Mouse (Mus musculus): ENCODE results near the gene Lyz2. TPM values are rescaled to one million over a fixed set of nuclear protein-coding genes. Genes with fewer than 3 reads are reported as not detected.
"Not testable (repeated sequence)": the region's sequence is repeated elsewhere in the genome, so short reads cannot be mapped to it uniquely, and the experiment has no call there.

Lyz2 gene
- total RNA-seq, 2 experiments from 2014 or later: 145 to 223 TPM

DNA sequence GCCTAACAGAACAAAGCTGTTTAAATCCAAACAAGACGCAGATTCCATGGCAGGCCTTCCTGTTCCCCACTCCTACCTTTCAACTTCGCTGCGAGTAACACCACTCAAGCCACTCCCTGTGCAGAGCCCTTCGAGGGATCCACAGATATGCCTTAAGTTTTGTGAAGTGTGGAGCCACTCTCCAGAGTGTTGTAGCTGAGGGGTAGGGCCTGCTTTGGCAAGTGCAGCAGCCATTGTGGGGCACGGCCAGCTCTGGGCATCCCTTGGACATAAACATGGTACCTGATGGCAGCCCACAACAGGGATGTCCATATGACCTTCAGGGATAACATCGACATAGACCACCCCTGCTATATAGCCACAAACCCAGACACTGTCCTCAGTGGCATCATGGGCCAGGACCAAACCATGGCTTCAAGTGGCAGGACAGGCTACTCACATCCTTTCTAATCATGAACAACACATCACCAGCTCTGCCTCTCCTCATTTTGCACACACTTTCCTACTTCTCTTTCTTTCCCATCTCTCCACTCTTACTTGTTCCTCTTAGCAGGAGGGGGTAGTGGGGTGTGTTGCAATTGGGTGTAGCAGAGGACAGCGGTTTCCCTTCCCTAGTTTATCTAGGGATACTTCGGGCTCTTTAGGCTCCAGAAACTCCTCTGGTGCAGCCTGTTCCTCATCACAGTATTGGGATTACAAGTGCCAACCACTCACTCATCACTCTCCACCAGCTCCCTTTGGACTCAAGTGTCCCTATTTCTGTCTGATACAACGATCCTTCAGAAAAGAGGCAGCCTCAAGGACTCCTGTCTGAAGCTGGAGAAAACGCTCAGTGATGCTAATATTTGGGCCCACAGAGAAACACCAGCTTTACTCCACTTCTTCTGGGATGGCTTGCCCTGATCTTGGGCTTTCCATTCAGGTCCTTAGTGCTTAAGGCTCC lies 2.7 kb upstream of the Lyz2 start:
- DNase-seq: peak in 1 of 2 experiments; percentile 45

DNA sequence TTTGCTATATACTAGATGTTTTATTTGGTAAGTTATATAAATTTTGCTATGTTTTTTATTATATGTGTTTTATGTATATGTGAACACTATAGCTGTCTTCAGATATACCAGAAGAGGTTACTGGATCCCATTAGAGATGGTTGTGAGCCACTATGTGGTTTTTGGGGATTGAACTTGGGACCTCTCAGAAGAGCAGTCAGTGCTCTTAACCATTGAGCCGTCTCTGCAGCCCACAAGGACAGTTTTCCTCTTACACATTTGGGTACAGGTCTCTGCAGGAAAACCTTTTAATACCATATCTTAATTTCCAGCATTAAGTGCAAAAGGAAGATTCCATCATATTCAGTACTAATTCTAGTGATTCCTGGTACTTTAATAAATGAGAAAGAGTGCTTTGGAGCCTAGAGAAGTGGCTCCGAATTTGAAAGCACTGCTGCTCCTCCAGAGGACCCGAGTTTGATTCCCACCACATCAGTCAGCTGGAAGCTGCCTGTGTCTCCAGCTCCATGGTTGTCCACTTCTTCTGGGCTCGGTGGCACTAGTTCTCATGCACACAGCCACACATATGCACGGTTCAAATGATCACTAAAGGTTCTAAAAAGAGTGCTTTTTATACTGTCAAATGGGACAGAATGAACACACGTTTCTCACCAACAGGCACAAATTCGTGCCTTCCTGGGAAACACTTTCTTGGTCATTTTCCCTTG lies 1.9 kb upstream of the Lyz2 start:
- DNase-seq: no peak

DNA sequence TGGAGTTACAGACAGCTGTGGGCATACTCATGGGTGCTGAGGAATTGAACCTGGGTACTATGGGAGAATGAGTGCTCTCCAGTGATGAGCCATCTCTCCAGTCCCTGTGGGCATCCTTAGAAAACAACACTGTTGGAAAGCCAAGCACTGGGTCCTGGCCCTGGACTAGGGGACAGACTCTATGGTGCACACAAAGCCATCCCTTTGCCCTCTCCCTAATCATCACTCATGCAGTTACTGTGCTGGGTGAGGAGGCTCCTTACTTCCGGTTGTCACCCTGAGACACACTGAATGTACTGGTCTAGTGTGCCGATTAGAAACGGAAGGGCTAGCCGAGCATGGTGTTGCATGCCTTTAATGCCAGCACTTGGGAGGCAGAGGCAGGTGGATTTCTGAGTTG lies 1.1 kb upstream of the Lyz2 start:
- DNase-seq: not testable (repeated sequence)

DNA sequence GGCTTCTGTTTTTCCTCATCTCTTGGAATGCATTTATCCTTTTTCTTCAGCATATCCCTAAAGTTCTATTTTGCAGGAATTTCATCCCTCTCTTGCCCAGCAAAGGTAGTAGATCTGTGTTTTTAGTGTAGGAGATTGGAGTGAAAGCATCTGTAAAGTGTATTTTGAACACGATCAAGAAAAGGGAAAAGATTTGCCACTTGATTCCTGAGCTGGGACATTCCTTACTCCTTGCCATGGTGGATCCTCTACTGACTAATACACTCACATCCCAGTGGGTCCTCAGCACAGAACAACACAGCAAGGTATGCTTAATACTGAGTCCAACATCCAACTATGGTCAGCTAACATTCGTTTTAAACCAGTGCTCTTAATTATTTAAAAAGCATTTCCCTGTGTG lies 430 bp upstream of the Lyz2 start:
- no peak for DNase-seq

DNA sequence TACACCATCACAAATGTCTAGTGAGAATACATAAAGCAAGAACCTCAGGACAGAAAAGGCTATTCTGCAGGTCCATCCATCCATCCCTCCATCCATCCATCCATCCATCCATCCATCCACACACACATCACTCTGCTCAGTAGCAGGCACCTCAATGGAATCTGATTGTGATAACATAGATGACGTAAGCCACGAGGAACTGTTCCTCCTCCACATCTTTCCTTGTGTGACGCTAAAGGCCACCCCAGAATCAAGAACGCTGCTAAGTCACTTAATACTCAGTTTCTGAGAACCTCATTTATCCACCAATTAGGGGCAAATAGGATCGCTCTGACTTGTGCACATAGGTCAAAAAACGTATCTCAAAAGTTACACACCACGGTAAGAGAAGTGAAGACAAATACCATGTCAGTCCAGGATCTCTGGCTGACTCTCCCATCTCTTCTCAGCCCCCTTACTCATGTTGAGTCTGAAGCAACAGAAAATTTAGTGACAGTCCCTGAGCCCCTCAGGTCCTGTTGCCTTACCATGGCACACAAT lies 670 bp downstream of the Lyz2 start:
- DNase-seq: no peak

DNA sequence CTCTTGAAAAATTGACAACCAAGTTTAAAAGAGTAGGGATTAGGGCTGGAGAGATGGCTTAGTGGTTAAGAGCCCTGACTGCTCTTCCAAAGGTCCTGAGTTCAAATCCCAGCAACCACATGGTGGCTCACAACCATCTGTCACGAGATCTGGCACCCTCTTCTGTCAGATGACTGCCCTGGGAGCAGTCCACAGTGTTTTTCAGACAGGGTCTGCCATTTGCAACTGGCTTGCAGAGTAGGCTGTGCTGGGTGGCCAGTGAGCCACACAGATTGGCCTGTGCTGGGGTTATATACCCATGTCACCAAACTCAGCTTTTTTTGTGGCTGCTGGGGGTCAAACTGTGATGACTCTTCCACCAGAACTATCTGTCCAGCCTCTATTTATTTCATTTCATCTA lies 2.1 kb downstream of the Lyz2 start:
- peak in 1 of 2 experiments; percentile 25 for DNase-seq

DNA sequence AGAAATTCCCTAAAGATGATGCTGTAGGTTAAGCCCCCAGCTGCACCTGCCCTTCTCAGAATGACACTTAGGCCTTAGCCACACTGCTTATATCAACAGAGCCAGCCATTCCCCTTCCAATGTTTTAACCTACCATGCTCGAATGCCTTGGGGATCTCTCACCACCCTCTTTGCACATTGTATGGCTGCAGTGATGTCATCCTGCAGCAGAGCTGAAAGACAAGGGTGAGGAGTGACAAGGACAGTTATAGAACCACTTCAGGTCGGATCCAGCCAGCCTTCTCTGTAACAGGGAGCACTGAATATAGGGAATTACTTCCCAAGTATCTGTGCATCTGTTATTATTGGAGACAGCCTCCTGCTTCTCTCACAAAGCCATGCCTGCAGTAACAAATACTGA lies 3.6 kb downstream of the Lyz2 start:
- not testable (repeated sequence) for DNase-seq

DNA sequence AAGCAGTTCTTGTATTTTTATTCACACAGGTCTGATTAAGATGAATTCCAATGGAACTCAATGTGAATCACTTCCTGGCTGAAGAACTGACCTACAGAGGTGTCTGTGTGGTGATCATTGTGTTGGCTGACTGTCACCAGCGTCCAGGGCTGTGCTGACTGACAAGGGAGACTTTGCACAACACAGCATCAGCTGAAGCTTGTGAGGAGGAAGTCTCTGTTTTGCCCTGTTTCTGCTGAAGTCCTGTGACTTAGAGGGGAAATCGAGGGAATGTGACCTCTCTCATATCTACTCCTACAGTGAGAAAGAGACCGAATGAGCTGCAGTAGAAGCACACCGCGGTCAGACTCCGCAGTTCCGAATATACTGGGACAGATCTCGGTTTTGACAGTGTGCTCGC lies 4.3 kb downstream of the Lyz2 start:
- peak in 1 of 2 experiments; percentile 35 for DNase-seq

DNA sequence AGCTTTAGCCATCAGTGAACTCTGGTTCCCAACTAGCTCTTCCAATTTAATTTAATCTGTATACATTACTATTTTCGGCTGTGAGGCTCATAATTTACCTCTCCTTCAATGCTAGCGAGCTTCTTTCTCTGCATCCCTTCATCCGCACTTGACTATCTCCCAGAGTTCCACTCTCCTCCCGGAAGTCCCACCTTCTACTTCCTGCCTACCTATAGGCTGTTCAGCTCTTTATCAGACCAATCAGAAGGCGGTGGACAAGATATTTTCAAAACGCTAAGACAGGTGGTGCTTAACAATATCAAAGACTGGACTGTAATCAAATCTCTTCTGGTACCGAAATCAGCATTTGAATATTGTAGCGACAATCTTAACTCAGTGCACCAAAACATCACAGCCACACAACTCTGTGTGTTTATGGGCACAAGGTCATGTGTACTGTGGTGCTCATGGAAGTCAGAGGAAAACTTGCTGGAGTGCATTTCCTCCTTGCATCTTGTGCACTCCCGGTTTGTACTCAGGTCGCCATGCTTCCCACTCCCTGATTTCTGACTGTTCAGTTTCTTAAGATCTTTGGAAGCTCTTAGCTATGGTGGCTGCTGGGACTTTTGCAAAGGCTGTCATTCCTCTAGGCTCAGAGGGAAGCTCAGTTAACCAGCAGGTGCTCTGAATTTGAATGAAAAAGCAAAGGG lies 6.3 kb downstream of the Lyz2 start:
- no peak for DNase-seq

DNA sequence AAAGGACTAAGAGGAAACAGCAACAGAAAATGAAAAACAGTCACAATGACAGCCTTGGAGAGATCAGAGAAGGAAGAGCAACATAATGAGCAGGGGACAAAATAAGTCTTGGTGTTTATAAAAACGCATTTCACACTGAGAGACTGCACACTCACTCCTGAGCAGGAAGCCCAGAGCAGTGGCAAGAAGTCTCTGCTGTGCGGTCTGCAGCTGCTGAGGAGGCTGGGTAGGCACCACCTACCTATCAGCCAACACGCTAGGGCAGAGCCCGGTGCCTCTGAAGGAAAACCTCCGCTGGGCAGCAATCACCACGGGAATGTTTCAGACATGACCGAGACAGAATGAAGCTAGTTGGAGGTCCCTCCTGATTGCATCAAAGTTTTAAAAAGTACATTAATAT lies 7.5 kb downstream of the Lyz2 start:
- DNase-seq: not testable (repeated sequence)

DNA sequence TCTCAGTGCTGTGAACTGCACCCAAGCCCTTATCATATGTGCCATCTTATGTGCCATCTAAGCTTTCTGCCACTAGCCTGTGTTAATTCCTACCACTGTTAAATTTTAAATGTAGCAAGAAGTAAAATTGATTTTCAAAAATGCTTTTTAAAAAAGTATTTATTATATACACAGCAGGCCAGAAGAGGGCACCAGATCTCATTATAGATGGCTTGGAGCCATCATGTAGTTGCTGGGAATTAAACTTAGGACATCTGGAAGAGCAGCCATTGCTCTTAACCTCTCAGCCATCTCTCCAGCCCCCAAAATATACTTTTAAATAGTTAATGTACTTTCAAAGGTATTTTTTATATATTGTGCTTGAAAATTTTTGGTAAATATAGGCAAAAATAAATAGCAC lies 10.1 kb downstream of the Lyz2 start:
- DNase-seq: no peak

DNA sequence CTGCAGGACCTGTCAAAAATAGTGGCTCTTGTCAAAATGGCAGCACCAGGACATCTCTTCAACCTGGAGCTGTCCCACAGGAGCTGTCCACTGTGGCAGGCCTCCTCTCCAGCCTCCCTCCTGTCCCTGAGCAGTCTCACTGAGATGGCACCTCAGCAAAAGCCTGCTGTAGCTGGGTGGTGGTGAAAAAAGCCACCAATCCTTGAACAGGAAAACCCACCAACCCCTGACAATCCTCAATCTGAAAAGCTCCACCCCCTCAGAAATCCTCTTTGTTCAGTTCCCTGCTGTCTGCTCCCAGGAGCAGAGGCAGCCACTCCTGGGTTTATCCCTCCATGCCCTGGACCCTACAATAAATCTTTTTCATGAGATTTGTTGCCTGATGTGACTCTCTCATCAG lies 22.3 kb downstream of the Lyz2 start:
- DNase-seq: no peak

DNA sequence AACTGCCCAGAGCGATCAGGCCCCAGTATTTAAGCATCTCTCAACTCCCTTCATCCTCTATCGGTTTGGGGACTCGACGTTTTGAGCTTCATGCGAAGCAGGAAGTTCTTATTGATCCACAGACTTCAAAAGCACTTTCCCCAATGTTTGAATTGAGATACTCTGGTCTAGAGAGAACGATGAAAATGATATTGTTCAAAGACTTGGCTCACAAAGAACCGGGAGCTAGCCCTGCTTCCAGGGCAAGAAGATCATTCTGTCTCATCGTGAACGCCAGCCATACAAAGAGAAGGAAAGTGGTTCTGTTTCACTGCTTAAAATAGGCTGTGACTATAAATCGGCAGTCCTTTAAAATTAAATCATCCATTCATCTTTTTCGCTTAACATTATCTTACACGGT lies 43.5 kb downstream of the Lyz2 start, which contains the start of gene 9530003J23Rik:
TSS of gene 9530003J23Rik (minus strand) at position 101 of the 400 bp plus-strand sequence.
- DNase-seq: no peak

DNA sequence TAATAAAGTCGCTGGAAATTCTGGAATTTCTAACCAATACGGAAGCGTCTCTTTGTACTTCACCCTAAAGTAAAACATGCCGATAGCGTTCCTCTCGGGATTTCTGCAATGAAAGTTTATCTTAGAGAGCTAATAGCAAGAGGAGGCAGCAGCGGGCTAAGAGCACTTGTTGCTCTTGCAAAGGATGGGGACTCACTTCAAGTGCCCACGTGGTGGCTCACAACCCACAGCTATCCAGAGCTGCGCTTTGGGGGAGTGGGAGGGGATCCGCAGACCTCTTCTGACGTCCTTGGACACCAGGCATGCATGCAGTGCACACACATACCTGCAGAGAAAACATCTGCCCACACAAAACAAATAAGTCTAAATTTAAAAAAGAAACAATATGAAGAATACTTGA lies 46.3 kb downstream of the Lyz2 start:
- no peak for DNase-seq

DNA sequence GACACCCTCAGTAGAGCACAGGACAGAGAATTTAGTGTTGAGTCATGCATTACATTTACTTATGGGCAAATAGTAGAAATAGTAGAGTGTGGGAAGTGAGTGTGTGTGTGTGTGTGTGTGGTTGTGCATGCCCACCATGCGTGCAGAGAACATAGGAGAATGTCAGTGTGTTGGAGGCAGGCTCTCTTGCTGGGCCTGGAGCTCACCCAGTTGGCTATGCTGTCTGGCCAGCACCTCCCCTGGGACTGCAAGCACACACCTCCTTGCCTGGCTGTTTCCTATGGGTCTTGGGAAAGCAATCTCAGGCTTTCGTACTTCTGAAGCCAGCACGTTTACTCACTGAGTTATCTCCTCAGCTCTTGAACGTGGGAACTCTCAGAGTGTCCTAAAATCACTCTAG lies 47.3 kb downstream of the Lyz2 start:
- no peak for DNase-seq

DNA sequence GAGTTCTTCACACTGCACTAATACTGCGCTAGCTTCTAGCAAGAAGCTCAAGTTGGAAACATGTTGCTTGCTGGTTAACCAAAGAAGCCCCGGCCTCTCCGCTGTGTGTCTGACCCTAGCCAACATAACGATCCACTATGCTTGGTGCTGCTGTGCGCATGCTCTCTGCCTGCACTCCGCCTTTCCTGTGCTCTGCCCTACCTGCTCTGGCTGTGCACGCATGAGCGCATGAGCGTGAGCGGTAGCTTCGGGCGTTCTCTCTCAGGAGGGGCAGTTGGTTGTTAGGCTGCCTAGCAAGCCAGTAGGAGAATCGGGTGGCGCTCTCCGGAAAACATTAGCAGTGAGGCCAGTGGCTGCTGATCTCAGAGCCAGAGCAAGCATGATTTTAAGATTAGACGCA lies 52.3 kb downstream of the Lyz2 start:
- no peak for DNase-seq

Other genes starting within 250 kb of the Lyz2 start
- gene Lrrc10, start 237.0 kb downstream of the Lyz2 start, total RNA-seq (2021): 100 to 1,000 TPM; 231 to 321 TPM
- gene Cct2, start 218.5 kb downstream of the Lyz2 start, total RNA-seq (2021): 100 to 1,000 TPM; 130 to 135 TPM
- 10 to 100 TPM; 15.3 to 16.4 TPM for gene Frs2, start 133.8 kb downstream of the Lyz2 start, total RNA-seq (2021)
- 10 to 100 TPM; 29.3 to 30.2 TPM for gene Yeats4, start 57.8 kb downstream of the Lyz2 start, total RNA-seq (2021)
- gene 9530003J23Rik, start 43.6 kb downstream of the Lyz2 start, total RNA-seq (2021): not detected
- gene Lyz1, start 10.5 kb upstream of the Lyz2 start, total RNA-seq (2021): 10 to 100 TPM; 12.8 to 28.5 TPM
- gene Cpsf6, start 97.7 kb upstream of the Lyz2 start, total RNA-seq (2021): 10 to 100 TPM; 31.3 to 34.7 TPM

All from heart, adult 18-20 months (tissue).